In genomic region chr8:31725430-31725829, GRCm38 (mm10) we compare ENCODE assay signal across 27 mouse cellular contexts.
A peak's percentile ranks its signal among the peaks of the same experiment; 100 is the strongest.
DNase-seq lines count a peak whose midpoint lies in the region; ATAC-seq lines count a peak whose summit lies in the region.
"Had no signal": no experiment of that assay in that cellular context is flagged by ENCODE, and none has a peak within 500 bp of the region (broad histone marks: within the 10 kb centered on the region; RNA-seq: fewer than 3 reads in every experiment).

No protein-coding gene starts in this region.

- peaks cover 56% of the 10 kb centered on the region for H3K4me1 ChIP-seq in liver, embryonic 12.5 days
- peaks cover 43% of the 10 kb centered on the region for H3K4me1 ChIP-seq in liver, embryonic 13.5 days (replicated peaks)
- peaks cover 24% of the 10 kb centered on the region for H3K4me1 ChIP-seq in liver, embryonic 16.5 days (ENCODE audit: control insufficient read depth, low read depth, low read length)
- H3K4me1 ChIP-seq: embryonic facial prominence, embryonic 12.5 days; embryonic facial prominence, embryonic 15.5 days; hindbrain, embryonic 12.5 days had no signal

- DNase-seq in liver = no peak
- peak; percentile 21 for DNase-seq in c-Kit-positive CD71-positive TER-119-positive erythroid progenitor cells, embryonic 14.5 days (ENCODE audit: low spot score)
- peak; percentile 8 for DNase-seq in liver, embryonic 13.5 days
- no peak for DNase-seq in left cerebral cortex, adult 11 months (ENCODE audit: low spot score)
- DNase-seq: adrenal gland, adult 8-10 months; adrenal gland, postnatal 25 days; cerebellum, adult 18-20 months; cerebellum, adult 9-10 months; cerebellum, postnatal 25 days; gastrocnemius, adult 2 months; gastrocnemius, postnatal 14 days; heart, adult 11 months had no signal

- H3K4me3 ChIP-seq in liver, embryonic 12.5 days = no peak overlapping the region
- no peak overlapping the region for H3K4me3 ChIP-seq in liver, embryonic 13.5 days (replicated peaks)
- H3K4me3 ChIP-seq in liver, embryonic 16.5 days (ENCODE audit: low read depth, low read length) = no peak overlapping the region
- H3K4me3 ChIP-seq: embryonic facial prominence, embryonic 12.5 days; embryonic facial prominence, embryonic 15.5 days; erythroblast, embryonic 14.5 days; forebrain, embryonic 10.5 days; forebrain, embryonic 13.5 days; gastrocnemius, adult 2 months; hindbrain, embryonic 12.5 days had no signal

- no peak overlapping the region for H3K9ac ChIP-seq in liver, embryonic 12.5 days
- peak overlapping the region; percentile 14; the same call in 1 of the 2 replicates for H3K9ac ChIP-seq in liver, embryonic 13.5 days
- no peak overlapping the region for H3K9ac ChIP-seq in liver, embryonic 16.5 days (ENCODE audit: low read depth, low read length)
- H3K9ac ChIP-seq: embryonic facial prominence, embryonic 12.5 days; embryonic facial prominence, embryonic 15.5 days; forebrain, embryonic 13.5 days; hindbrain, embryonic 12.5 days had no signal

- no peaks in the 10 kb centered on the region for H3K36me3 ChIP-seq in liver, embryonic 12.5 days
- H3K36me3 ChIP-seq in liver, embryonic 13.5 days = no peaks in the 10 kb centered on the region
- H3K36me3 ChIP-seq in liver, embryonic 16.5 days (ENCODE audit: control insufficient read depth, insufficient read depth) = no peaks in the 10 kb centered on the region
- H3K36me3 ChIP-seq: embryonic facial prominence, embryonic 12.5 days; embryonic facial prominence, embryonic 15.5 days; forebrain, embryonic 10.5 days; hindbrain, embryonic 12.5 days had no signal

- peak; percentile 83 for ATAC-seq in liver, embryonic 12.5 days
- ATAC-seq in liver, embryonic 13.5 days (ENCODE audit: low read depth) = peak; percentile 85
- peak; percentile 67 for ATAC-seq in liver, embryonic 16.5 days (ENCODE audit: low read depth)
- no peak for ATAC-seq in erythroid progenitor cell, adult 5-6 weeks (replicated peaks; ENCODE audit: low FRiP score, poor library complexity, severe bottlenecking)
- ATAC-seq: activated CD4-positive, CD25-positive, alpha-beta regulatory T cell, adult 4 months; CD4-positive, CD25-positive, alpha-beta regulatory T cell, adult 4 months; forebrain, embryonic 13.5 days; forebrain, embryonic 16.5 days; hindbrain, postnatal 0 days; inflammation-experienced regulatory T-cells, adult 6 months had no signal

- WGBS in liver, embryonic 12.5 days (ENCODE audit: insufficient replicate concordance) = 10% methylated on average over 3 of the region's 3 CpGs
- 8% methylated on average over 3 of the region's 3 CpGs for WGBS in liver, embryonic 13.5 days (ENCODE audit: insufficient replicate concordance)
- WGBS in liver, embryonic 16.5 days (ENCODE audit: insufficient replicate concordance) = 19% methylated on average over 3 of the region's 3 CpGs

- no peaks in the 10 kb centered on the region for H3K27me3 ChIP-seq in liver, embryonic 12.5 days (replicated peaks)
- no peaks in the 10 kb centered on the region for H3K27me3 ChIP-seq in liver, embryonic 13.5 days
- H3K27me3 ChIP-seq in liver, embryonic 16.5 days (ENCODE audit: control insufficient read depth, insufficient read depth, low read depth, low read length) = no peaks in the 10 kb centered on the region
- H3K27me3 ChIP-seq: embryonic facial prominence, embryonic 12.5 days; embryonic facial prominence, embryonic 15.5 days; forebrain, embryonic 13.5 days; hindbrain, embryonic 12.5 days had no signal

- peak overlapping the region; percentile 69 for H3K27ac ChIP-seq in liver, embryonic 12.5 days
- H3K27ac ChIP-seq in liver, embryonic 13.5 days = peak overlapping the region; percentile 73
- H3K27ac ChIP-seq in liver, embryonic 16.5 days (ENCODE audit: low read length) = no peak overlapping the region
- H3K27ac ChIP-seq: embryonic facial prominence, embryonic 12.5 days; embryonic facial prominence, embryonic 15.5 days; forebrain, embryonic 10.5 days; forebrain, embryonic 13.5 days; gastrocnemius, adult 2 months; hindbrain, embryonic 12.5 days; hindbrain, postnatal 0 days had no signal

- 0 out of 2 replicates have a peak, but pooled peaks cover 2% of the 10 kb centered on the region for H3K9me3 ChIP-seq in liver, embryonic 12.5 days (replicated peaks)
- H3K9me3 ChIP-seq in liver, embryonic 13.5 days (replicated peaks) = no peaks in the 10 kb centered on the region
- H3K9me3 ChIP-seq in liver, embryonic 16.5 days (replicated peaks; ENCODE audit: control insufficient read depth, low read length) = no peaks in the 10 kb centered on the region
- H3K9me3 ChIP-seq: embryonic facial prominence, embryonic 12.5 days; embryonic facial prominence, embryonic 15.5 days; forebrain, embryonic 10.5 days; forebrain, embryonic 13.5 days; hindbrain, embryonic 12.5 days had no signal

- peak overlapping the region; percentile 29 for H3K4me2 ChIP-seq in liver, embryonic 12.5 days
- H3K4me2 ChIP-seq in liver, embryonic 13.5 days = 0 out of 2 replicates have a peak overlapping the region, but pooled peaks have one; percentile 23
- H3K4me2 ChIP-seq in liver, embryonic 16.5 days (ENCODE audit: low read depth, low read length) = no peak overlapping the region
- H3K4me2 ChIP-seq: embryonic facial prominence, embryonic 12.5 days; embryonic facial prominence, embryonic 15.5 days; forebrain, embryonic 13.5 days; heart, embryonic 11.5 days; hindbrain, embryonic 12.5 days had no signal

Comparison
In these comparisons a context has a peak if more than half of its experiments do, and no peak if none do; other contexts are left out.
1. DNase-seq: peak in c-Kit-positive CD71-positive TER-119-positive erythroid progenitor cells, embryonic 14.5 days (single experiment) and liver, embryonic 13.5 days (single experiment); none in liver (single experiment) and left cerebral cortex, adult 11 months (single experiment).